Mouse (Mus musculus): ENCODE results near the gene Asgr2.

- TF ChIP-seq POLR2A (IDR thresholded peaks at IDR 0.05; ENCODE audit: borderline replicate concordance, extremely low read depth, insufficient read depth, insufficient read length, poor library complexity, severe bottlenecking) = no peak
- no peak for TF ChIP-seq CTCF (IDR thresholded peaks at IDR 0.05; ENCODE audit: borderline replicate concordance, extremely low read depth, insufficient read depth, insufficient read length)
Observed at GRCm38 (mm10) chr11:70097396-70097795, 5.0 kb downstream of the Asgr2 start.

All from brain, embryonic 14.5 days (tissue).